Mouse (Mus musculus) cerebellum, postnatal 10 days (tissue): ENCODE measurements around the gene Gm21983.

Experiments
- DNase-seq, 2 experiments: peaks; one replicate each; pipeline ENCODE4 v3.0.0; 2021; ENCODE audit warnings: mixed read lengths in 2 of 2

The Gm21983 gene

GRCm38 (mm10) chr7:27159256-27159655 lies 21.6 kb downstream of the Gm21983 start:
- no peak for DNase-seq

- DNase-seq = no peak
These were observed 22.7 kb downstream of the Gm21983 start for GRCm38 (mm10) chr7:27158171-27158570.

GRCm38 (mm10) chr7:27156005-27156404 lies 24.9 kb downstream of the Gm21983 start:
- DNase-seq = peak; percentile 51 to 65

GRCm38 (mm10) chr7:27153205-27153764 lies 27.6 kb downstream of the Gm21983 start, which contains the start of gene Cyp2t4:
TSS of gene Cyp2t4 (plus strand) at chr7:27153714.
- DNase-seq = peak; percentile 59 to 61

GRCm38 (mm10) chr7:27136410-27136996 lies 44.4 kb downstream of the Gm21983 start:
- DNase-seq = no peak

GRCm38 (mm10) chr7:27133757-27134156 lies 47.1 kb downstream of the Gm21983 start:
- no peak for DNase-seq

GRCm38 (mm10) chr7:27133156-27133555 lies 47.7 kb downstream of the Gm21983 start:
- DNase-seq = peak; percentile 41 to 47

- DNase-seq = peak; percentile 87 to 91
These were observed 48.3 kb downstream of the Gm21983 start for GRCm38 (mm10) chr7:27132588-27132987.

- no peak for DNase-seq
These were observed 49.5 kb downstream of the Gm21983 start for GRCm38 (mm10) chr7:27131387-27131786.

GRCm38 (mm10) chr7:27130521-27131370 lies 50.1 kb downstream of the Gm21983 start:
- no peak for DNase-seq

- peak in 1 of 2 experiments; percentile 21 for DNase-seq
These were observed 51.1 kb downstream of the Gm21983 start for GRCm38 (mm10) chr7:27129811-27130210.

GRCm38 (mm10) chr7:27128946-27129345 lies 51.9 kb downstream of the Gm21983 start:
- DNase-seq = no peak

- DNase-seq = peak; percentile 53 to 56
These were observed 52.7 kb downstream of the Gm21983 start for GRCm38 (mm10) chr7:27128162-27128561.

GRCm38 (mm10) chr7:27124969-27125368 lies 55.9 kb downstream of the Gm21983 start:
- no peak for DNase-seq

- DNase-seq = no peak
These were observed 56.5 kb downstream of the Gm21983 start for GRCm38 (mm10) chr7:27124305-27124832.

GRCm38 (mm10) chr7:27119676-27120075 lies 61.2 kb downstream of the Gm21983 start, which contains the start of gene Cyp2f2:
TSS of gene Cyp2f2 (plus strand) at chr7:27119909.
- no peak for DNase-seq
